Mouse (Mus musculus): Measurements from ENCODE around the gene Natd1. TPM values are rescaled to one million over a fixed set of nuclear protein-coding genes. Genes with fewer than 3 reads are reported as not detected.

Natd1 gene
- total and polyA plus RNA-seq, 2 experiments: 1.1 to 6.6 TPM

DNA sequence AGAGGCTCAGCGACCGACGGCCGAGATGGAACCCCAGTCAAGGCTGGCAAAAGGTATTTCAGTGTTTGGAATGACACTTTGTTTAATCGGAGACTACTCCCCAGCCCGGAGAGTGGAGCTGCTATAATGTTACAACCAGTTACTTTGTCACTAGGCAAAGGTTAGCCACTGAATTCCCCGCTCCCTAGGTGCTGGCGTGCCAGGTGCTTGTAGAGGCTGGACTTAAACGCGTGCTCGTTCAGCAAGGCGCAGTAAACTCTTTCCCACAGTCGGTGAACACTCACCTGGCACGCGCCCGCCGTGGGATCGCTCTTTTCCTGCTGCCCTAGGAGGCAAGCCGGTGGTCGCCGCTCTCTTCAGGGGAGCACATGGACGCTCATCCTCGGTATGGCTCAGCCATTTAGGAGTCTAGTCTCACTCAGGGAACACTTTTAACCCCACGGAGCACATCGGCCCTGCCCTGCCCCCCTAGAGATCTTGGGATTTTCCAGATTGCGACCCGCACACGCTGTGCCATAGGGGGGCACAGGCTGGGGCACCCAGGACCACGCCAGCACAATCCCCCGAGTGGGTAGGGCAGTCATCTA, 16.8 kb upstream of the Natd1 start:
- H3K27ac ChIP-seq (replicated peaks; ENCODE audit: insufficient read depth, low read depth, low read length): peak overlapping the region; percentile 49
- no peaks in the 10 kb centered on the region for H3K36me3 ChIP-seq (ENCODE audit: control insufficient read depth, insufficient read depth, low read length)
- WGBS: under 1% methylated on average over 30 of the region's 30 CpGs
- H3K27me3 ChIP-seq (ENCODE audit: control insufficient read depth, insufficient read depth, low read length): no peaks in the 10 kb centered on the region
- peaks cover 26% of the 10 kb centered on the region for H3K4me1 ChIP-seq (ENCODE audit: control insufficient read depth, insufficient read depth, low read length)
- H3K9ac ChIP-seq (ENCODE audit: low read depth, low read length): peak overlapping the region; percentile 64
- peaks cover 13% of the 10 kb centered on the region; the same call in 1 of the 2 replicates for H3K79me2 ChIP-seq (ENCODE audit: control insufficient read depth, insufficient read depth, low read length)
- H3K4me3 ChIP-seq (ENCODE audit: insufficient read depth, low read depth, low read length): peak overlapping the region; percentile 64
- TF ChIP-seq CTCF (IDR thresholded peaks at IDR 0.05; ENCODE audit: low read depth, low read length) (no peak), POLR2A (IDR thresholded peaks at IDR 0.05; ENCODE audit: extremely low read depth, insufficient read depth, low read length) (no peak)
- DNase-seq (ENCODE audit: extremely low read depth, low read depth, low spot score): peak; percentile 62

DNA sequence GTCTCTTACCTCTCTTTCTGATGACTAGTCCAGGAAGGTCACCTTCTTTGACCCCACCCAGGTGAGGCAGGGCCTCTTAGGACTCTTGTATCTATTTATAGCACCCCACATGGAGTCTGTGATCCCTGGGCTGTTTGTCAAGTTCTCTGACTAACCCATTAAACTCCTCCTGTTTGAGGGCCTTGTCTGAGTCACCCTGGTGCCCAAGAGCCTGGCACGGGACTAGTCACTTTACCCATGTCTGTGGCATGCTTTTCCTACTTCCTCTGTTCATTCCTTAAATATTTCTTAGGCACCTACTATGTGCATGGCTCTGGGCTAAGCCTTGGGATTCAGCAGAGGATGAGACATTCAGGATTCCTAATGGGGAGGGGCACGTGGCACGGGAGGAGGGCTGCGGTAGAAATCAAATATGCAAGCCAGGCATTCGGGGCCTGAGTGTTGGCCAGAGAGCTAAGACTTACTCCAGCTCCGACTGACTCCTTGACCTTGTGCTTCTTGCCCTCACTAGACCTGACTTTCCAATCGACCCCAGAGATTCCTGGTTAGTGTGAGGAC, 16.3 kb upstream of the Natd1 start:
- TF ChIP-seq CTCF (IDR thresholded peaks at IDR 0.05; ENCODE audit: low read depth, low read length) (no peak), POLR2A (IDR thresholded peaks at IDR 0.05; ENCODE audit: extremely low read depth, insufficient read depth, low read length) (no peak)
- H3K9ac ChIP-seq (ENCODE audit: low read depth, low read length): peak overlapping the region; percentile 64
- H3K4me3 ChIP-seq (ENCODE audit: insufficient read depth, low read depth, low read length): peak overlapping the region; percentile 64; the same call in 1 of the 2 replicates
- H3K4me1 ChIP-seq (ENCODE audit: control insufficient read depth, insufficient read depth, low read length): peaks cover 21% of the 10 kb centered on the region
- no peak for DNase-seq (ENCODE audit: extremely low read depth, low read depth, low spot score)
- H3K27me3 ChIP-seq (ENCODE audit: control insufficient read depth, insufficient read depth, low read length): no peaks in the 10 kb centered on the region
- no peaks in the 10 kb centered on the region for H3K36me3 ChIP-seq (ENCODE audit: control insufficient read depth, insufficient read depth, low read length)
- H3K79me2 ChIP-seq (ENCODE audit: control insufficient read depth, insufficient read depth, low read length): peaks cover 8% of the 10 kb centered on the region; the same call in 1 of the 2 replicates
- 0 out of 2 replicates have a peak overlapping the region, but pooled peaks have one; percentile 8 for H3K27ac ChIP-seq (replicated peaks; ENCODE audit: insufficient read depth, low read depth, low read length)
- 16% methylated on average over 7 of the region's 7 CpGs for WGBS

DNA sequence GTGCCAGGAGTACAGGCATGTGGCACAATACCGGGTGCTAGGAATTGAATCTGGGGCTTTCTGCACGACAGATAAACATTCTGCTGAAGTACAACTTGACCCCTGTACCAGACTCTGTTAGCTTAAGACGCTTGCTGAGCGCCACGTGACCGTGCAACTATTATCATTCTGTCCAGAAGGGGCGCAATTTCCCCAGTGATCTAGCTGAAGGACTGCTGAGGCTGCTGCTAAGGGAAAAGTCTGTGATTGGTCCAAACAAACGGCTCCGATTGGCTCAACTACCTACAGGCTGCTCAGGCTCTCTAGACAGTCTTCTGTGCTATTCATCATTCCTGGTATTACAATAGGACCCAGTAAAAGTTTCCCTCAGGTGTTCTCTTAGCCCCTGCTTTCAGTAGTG, 12.7 kb upstream of the Natd1 start:
- Histone ChIP-seq H3K4me3 (ENCODE audit: insufficient read depth, low read depth, low read length) (no peak overlapping the region), H3K4me1 (ENCODE audit: control insufficient read depth, insufficient read depth, low read length) (peaks cover 4% of the 10 kb centered on the region; the same call in 1 of the 2 replicates), H3K36me3 (ENCODE audit: control insufficient read depth, insufficient read depth, low read length) (no peaks in the 10 kb centered on the region), H3K9ac (ENCODE audit: low read depth, low read length) (no peak overlapping the region), H3K27me3 (ENCODE audit: control insufficient read depth, insufficient read depth, low read length) (no peaks in the 10 kb centered on the region), H3K79me2 (ENCODE audit: control insufficient read depth, insufficient read depth, low read length) (no peaks in the 10 kb centered on the region; the same call in 1 of the 2 replicates), H3K27ac (replicated peaks; ENCODE audit: insufficient read depth, low read depth, low read length) (peak overlapping the region; percentile 47; the same call in 1 of the 2 replicates)
- WGBS: under 1% methylated on average over 9 of the region's 9 CpGs
- TF ChIP-seq POLR2A (IDR thresholded peaks at IDR 0.05; ENCODE audit: extremely low read depth, insufficient read depth, low read length) (no peak), CTCF (IDR thresholded peaks at IDR 0.05; ENCODE audit: low read depth, low read length) (peak; percentile 76)
- DNase-seq (ENCODE audit: extremely low read depth, low read depth, low spot score): peak; percentile 91

DNA sequence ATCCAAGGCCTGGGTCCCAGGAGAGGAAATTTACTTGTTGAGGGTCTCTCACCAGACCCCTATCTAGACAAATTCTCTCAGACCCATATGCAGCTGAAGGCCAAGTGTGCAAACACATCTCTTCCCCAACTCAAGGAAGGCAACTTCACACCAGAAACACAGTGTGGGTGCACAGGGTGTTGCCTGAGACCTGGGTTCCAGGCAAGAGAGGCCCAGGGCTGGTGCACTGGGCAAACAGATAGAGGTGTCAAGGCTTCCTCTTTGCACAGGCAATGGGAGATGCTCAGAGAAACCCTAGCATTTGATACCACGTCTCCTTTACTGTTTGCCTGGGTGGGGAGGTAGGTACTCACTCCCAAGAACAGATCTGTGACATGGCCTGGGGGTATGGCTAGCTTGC, 10.4 kb upstream of the Natd1 start:
- Histone ChIP-seq H3K4me1 (ENCODE audit: control insufficient read depth, insufficient read depth, low read length) (peaks cover 4% of the 10 kb centered on the region; the same call in 1 of the 2 replicates), H3K27ac (replicated peaks; ENCODE audit: insufficient read depth, low read depth, low read length) (no peak overlapping the region)
- WGBS: 100% methylated on average over 1 of the region's 1 CpGs

DNA sequence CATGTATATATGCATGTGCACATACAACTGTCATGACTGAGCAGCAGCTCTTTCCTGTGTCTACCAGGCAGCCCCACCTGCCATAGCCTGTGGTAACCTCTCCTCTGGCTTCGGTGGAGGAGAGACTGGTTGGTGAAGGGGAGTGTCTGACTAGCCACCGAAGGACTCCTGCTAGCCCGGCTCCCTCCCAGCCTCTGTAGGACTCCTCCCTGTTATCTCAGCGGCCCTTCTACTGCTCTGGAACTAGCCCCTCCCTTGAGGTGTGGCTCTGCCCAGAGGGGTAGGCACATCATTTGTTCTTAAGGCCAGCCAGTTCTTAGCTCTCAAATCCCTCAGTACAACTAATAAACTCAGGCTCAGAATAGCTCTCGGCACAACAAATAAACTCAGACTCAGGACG, 9.9 kb upstream of the Natd1 start:
- H3K9ac ChIP-seq (ENCODE audit: low read depth, low read length): no peak overlapping the region
- WGBS: 76% methylated on average over 6 of the region's 6 CpGs
- no peaks in the 10 kb centered on the region for H3K79me2 ChIP-seq (ENCODE audit: control insufficient read depth, insufficient read depth, low read length)
- H3K4me1 ChIP-seq (ENCODE audit: control insufficient read depth, insufficient read depth, low read length): peaks cover 4% of the 10 kb centered on the region; the same call in 1 of the 2 replicates
- no peak for DNase-seq (ENCODE audit: extremely low read depth, low read depth, low spot score)
- no peaks in the 10 kb centered on the region for H3K36me3 ChIP-seq (ENCODE audit: control insufficient read depth, insufficient read depth, low read length)
- H3K27me3 ChIP-seq (ENCODE audit: control insufficient read depth, insufficient read depth, low read length): no peaks in the 10 kb centered on the region
- TF ChIP-seq POLR2A (IDR thresholded peaks at IDR 0.05; ENCODE audit: extremely low read depth, insufficient read depth, low read length) (no peak), CTCF (IDR thresholded peaks at IDR 0.05; ENCODE audit: low read depth, low read length) (no peak)
- no peak overlapping the region for H3K4me3 ChIP-seq (ENCODE audit: insufficient read depth, low read depth, low read length)
- no peak overlapping the region for H3K27ac ChIP-seq (replicated peaks; ENCODE audit: insufficient read depth, low read depth, low read length)

More for the DNA sequence above, 10.4 kb upstream of the Natd1 start:
- Histone ChIP-seq H3K36me3 (ENCODE audit: control insufficient read depth, insufficient read depth, low read length) (no peaks in the 10 kb centered on the region), H3K79me2 (ENCODE audit: control insufficient read depth, insufficient read depth, low read length) (no peaks in the 10 kb centered on the region), H3K27me3 (ENCODE audit: control insufficient read depth, insufficient read depth, low read length) (no peaks in the 10 kb centered on the region), H3K9ac (ENCODE audit: low read depth, low read length) (no peak overlapping the region), H3K4me3 (ENCODE audit: insufficient read depth, low read depth, low read length) (no peak overlapping the region)
- TF ChIP-seq POLR2A (IDR thresholded peaks at IDR 0.05; ENCODE audit: extremely low read depth, insufficient read depth, low read length): no peak
- TF ChIP-seq CTCF (IDR thresholded peaks at IDR 0.05; ENCODE audit: low read depth, low read length): no peak
- no peak for DNase-seq (ENCODE audit: extremely low read depth, low read depth, low spot score)

DNA sequence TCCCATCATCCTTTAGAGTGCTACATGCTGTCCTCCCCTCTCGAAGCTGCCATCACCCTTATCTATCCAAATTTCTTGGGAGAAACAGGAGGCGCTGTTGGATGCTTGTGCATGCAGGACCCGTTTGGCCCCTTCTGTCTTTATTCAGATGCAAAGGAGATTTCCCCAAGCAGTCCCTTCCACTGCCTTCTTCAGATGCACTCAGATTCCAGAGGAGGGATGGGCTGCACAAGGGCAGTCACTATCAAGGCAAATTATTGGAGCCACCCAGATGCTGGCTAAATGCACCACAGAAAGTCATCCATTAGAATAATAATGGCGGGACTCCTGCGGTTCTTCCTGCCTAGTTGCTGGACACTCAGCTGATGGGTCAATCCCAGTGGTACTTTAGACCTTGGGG, 8.4 kb upstream of the Natd1 start:
- WGBS: 95% methylated on average over 5 of the region's 5 CpGs
- Histone ChIP-seq H3K36me3 (ENCODE audit: control insufficient read depth, insufficient read depth, low read length) (no peaks in the 10 kb centered on the region), H3K4me3 (ENCODE audit: insufficient read depth, low read depth, low read length) (no peak overlapping the region), H3K27me3 (ENCODE audit: control insufficient read depth, insufficient read depth, low read length) (no peaks in the 10 kb centered on the region), H3K27ac (replicated peaks; ENCODE audit: insufficient read depth, low read depth, low read length) (no peak overlapping the region), H3K4me1 (ENCODE audit: control insufficient read depth, insufficient read depth, low read length) (peaks cover 4% of the 10 kb centered on the region; the same call in 1 of the 2 replicates), H3K9ac (ENCODE audit: low read depth, low read length) (no peak overlapping the region), H3K79me2 (ENCODE audit: control insufficient read depth, insufficient read depth, low read length) (no peaks in the 10 kb centered on the region)
- no peak for TF ChIP-seq POLR2A (IDR thresholded peaks at IDR 0.05; ENCODE audit: extremely low read depth, insufficient read depth, low read length)
- no peak for TF ChIP-seq CTCF (IDR thresholded peaks at IDR 0.05; ENCODE audit: low read depth, low read length)
- DNase-seq (ENCODE audit: extremely low read depth, low read depth, low spot score): no peak

Data from liver, adult 2 months (tissue).